Comparison of ENCODE assay signal across 9 mouse cellular contexts in genomic region chr1:134360656-134361055, GRCm38 (mm10). TPM values are rescaled to one million over a fixed set of nuclear protein-coding genes. Genes with fewer than 3 reads are reported as not detected.
A peak's percentile ranks its signal among the peaks of the same experiment; 100 is the strongest.
DNase-seq lines count a peak whose midpoint lies in the region; ATAC-seq lines count a peak whose summit lies in the region.
"Had no signal": no experiment of that assay in that cellular context is flagged by ENCODE, and none has a peak within 500 bp of the region (broad histone marks: within the 10 kb centered on the region; RNA-seq: fewer than 3 reads in every experiment).

No protein-coding gene starts in this region.

- WGBS in heart, embryonic 12.5 days: 73% methylated on average over 7 of the region's 7 CpGs
- WGBS in hindbrain, embryonic 12.5 days: 83% methylated on average over 7 of the region's 7 CpGs
- WGBS in midbrain, embryonic 14.5 days: 89% methylated on average over 7 of the region's 7 CpGs

- H3K27ac ChIP-seq in heart, embryonic 12.5 days (ENCODE audit: poor library complexity, severe bottlenecking): no peak overlapping the region
- no peak overlapping the region for H3K27ac ChIP-seq in hindbrain, embryonic 12.5 days
- H3K27ac ChIP-seq in midbrain, embryonic 14.5 days (replicated peaks; ENCODE audit: low read depth, low read length): no peak overlapping the region

- H3K4me3 ChIP-seq in heart, embryonic 12.5 days: peak overlapping the region; percentile 73
- peak overlapping the region; percentile 84 for H3K4me3 ChIP-seq in hindbrain, embryonic 12.5 days
- peak overlapping the region; percentile 93 for H3K4me3 ChIP-seq in midbrain, embryonic 14.5 days (replicated peaks; ENCODE audit: low read depth, low read length)

- H3K9me3 ChIP-seq in heart, embryonic 12.5 days (replicated peaks): no peaks in the 10 kb centered on the region
- H3K9me3 ChIP-seq in hindbrain, embryonic 12.5 days (replicated peaks): no peaks in the 10 kb centered on the region
- H3K9me3 ChIP-seq in midbrain, embryonic 14.5 days (ENCODE audit: control insufficient read depth, low read length): no peaks in the 10 kb centered on the region

- no peak for DNase-seq in heart, adult 8-10 months (ENCODE audit: low spot score)
- DNase-seq in MEL-GATA-1-ER (ENCODE audit: extremely low read depth, low read depth): peak; percentile 16
- DNase-seq in midbrain, embryonic 14.5 days: no peak
- DNase-seq in left cerebral cortex, adult 8-10 months (ENCODE audit: low spot score in 2 of 2): no peak
- no peak for DNase-seq in urinary bladder, postnatal 14 days (ENCODE audit: low spot score)
- DNase-seq: gastrocnemius, postnatal 36 days had no signal

- peak overlapping the region; percentile 83; the same call in 1 of the 2 replicates for H3K9ac ChIP-seq in heart, embryonic 12.5 days
- peak overlapping the region; percentile 93; the same call in 1 of the 2 replicates for H3K9ac ChIP-seq in hindbrain, embryonic 12.5 days
- H3K9ac ChIP-seq in midbrain, embryonic 14.5 days (replicated peaks; ENCODE audit: low read length): no peak overlapping the region

- H3K36me3 ChIP-seq in heart, embryonic 12.5 days: peaks cover 38% of the 10 kb centered on the region
- H3K36me3 ChIP-seq in hindbrain, embryonic 12.5 days: peaks cover 25% of the 10 kb centered on the region
- H3K36me3 ChIP-seq in midbrain, embryonic 14.5 days (ENCODE audit: control insufficient read depth, insufficient read depth, low read length): peaks cover 31% of the 10 kb centered on the region

- no peaks in the 10 kb centered on the region for H3K27me3 ChIP-seq in heart, embryonic 12.5 days (replicated peaks)
- H3K27me3 ChIP-seq in hindbrain, embryonic 12.5 days: 0 out of 2 replicates have a peak, but pooled peaks cover 3% of the 10 kb centered on the region
- H3K27me3 ChIP-seq in midbrain, embryonic 14.5 days (ENCODE audit: control insufficient read depth, insufficient read depth, low read length): no peaks in the 10 kb centered on the region

- H3K4me2 ChIP-seq in heart, embryonic 12.5 days: peak overlapping the region; percentile 76
- peak overlapping the region; percentile 75 for H3K4me2 ChIP-seq in hindbrain, embryonic 12.5 days (replicated peaks)
- H3K4me2 ChIP-seq in midbrain, embryonic 14.5 days (ENCODE audit: low read length): peak overlapping the region; percentile 73

- H3K4me1 ChIP-seq in heart, embryonic 12.5 days (replicated peaks): peaks cover 14% of the 10 kb centered on the region
- H3K4me1 ChIP-seq in hindbrain, embryonic 12.5 days: peaks cover 11% of the 10 kb centered on the region
- H3K4me1 ChIP-seq in midbrain, embryonic 14.5 days (ENCODE audit: control insufficient read depth, insufficient read depth, low read length): peaks cover 11% of the 10 kb centered on the region

- ATAC-seq in heart, embryonic 12.5 days (ENCODE audit: insufficient number of reproducible peaks, low FRiP score): no peak
- no peak for ATAC-seq in hindbrain, embryonic 12.5 days (ENCODE audit: low FRiP score)
- no peak for ATAC-seq in midbrain, embryonic 14.5 days (ENCODE audit: low FRiP score, low TSS enrichment)
- ATAC-seq in inflammation-experienced regulatory T-cells, adult 6 months: no peak

RNA-seq across cellular contexts. Expression of gene Tmem183a, which starts 1.1 kb away (rescaled TPM):
- polyA plus RNA-seq in heart, embryonic 12.5 days (2016; fragmentation: Nextera tagmentation; extraction: Ambion mirVana): 67.6 and 73.8 TPM in 2 replicates
- total RNA-seq in heart, adult 8-10 months (2022): 10 to 100 TPM; 11.4 to 20.0 (median 13.8) TPM
- 109 and 123 TPM in 2 replicates for polyA plus RNA-seq in hindbrain, embryonic 12.5 days (2016; fragmentation: Nextera tagmentation; extraction: Ambion mirVana)
- polyA plus RNA-seq in midbrain, embryonic 14.5 days (2014; fragmentation: Nextera tagmentation; extraction: Ambion mirVana): 121 and 151 TPM in 2 replicates
- polyA plus RNA-seq in inflammation-experienced regulatory T-cells, adult 6 months (2017; shearing (Covaris generic)): 10 to 100 TPM; 25.8 to 26.9 (median 26.6) TPM
- 10 to 100 TPM; 50.0 to 66.6 (median 59.1) TPM for total RNA-seq in left cerebral cortex, adult 8-10 months (2022)

RNA-seq across cellular contexts. Expression of gene 4933406M09Rik, which starts 25.1 kb away (rescaled TPM):
- not detected in 2 replicates for polyA plus RNA-seq in heart, embryonic 12.5 days (2016; fragmentation: Nextera tagmentation; extraction: Ambion mirVana)
- total RNA-seq in heart, adult 8-10 months (2022): not detected
- polyA plus RNA-seq in hindbrain, embryonic 12.5 days (2016; fragmentation: Nextera tagmentation; extraction: Ambion mirVana): not detected in 2 replicates
- polyA plus RNA-seq in midbrain, embryonic 14.5 days (2014; fragmentation: Nextera tagmentation; extraction: Ambion mirVana): not detected in 2 replicates
- not detected for polyA plus RNA-seq in inflammation-experienced regulatory T-cells, adult 6 months (2017; shearing (Covaris generic))
- not detected for total RNA-seq in left cerebral cortex, adult 8-10 months (2022)
- total RNA-seq: gastrocnemius, postnatal 36 days had no signal

RNA-seq across cellular contexts. Expression of gene Ppfia4, which starts 27.9 kb away (rescaled TPM):
- polyA plus RNA-seq in heart, embryonic 12.5 days (2016; fragmentation: Nextera tagmentation; extraction: Ambion mirVana): 17.1 and 17.3 TPM in 2 replicates
- 1 to 10 TPM in 1 of 4 experiments, under 1 TPM in 3; 0.63 to 1.1 (median 0.95) TPM for total RNA-seq in heart, adult 8-10 months (2022)
- 6.3 and 7.8 TPM in 2 replicates for polyA plus RNA-seq in hindbrain, embryonic 12.5 days (2016; fragmentation: Nextera tagmentation; extraction: Ambion mirVana)
- 11.5 and 14.4 TPM in 2 replicates for polyA plus RNA-seq in midbrain, embryonic 14.5 days (2014; fragmentation: Nextera tagmentation; extraction: Ambion mirVana)
- 1 to 10 TPM in 1 of 3 experiments, under 1 TPM in 1, not detected in 1; 0.24 to 1.4 TPM for polyA plus RNA-seq in inflammation-experienced regulatory T-cells, adult 6 months (2017; shearing (Covaris generic))
- 10 to 100 TPM; 51.1 to 57.9 (median 55.8) TPM for total RNA-seq in left cerebral cortex, adult 8-10 months (2022)

RNA-seq across cellular contexts. Expression of gene Cyb5r1, which starts 44.7 kb away (rescaled TPM):
- 37.6 and 38.8 TPM in 2 replicates for polyA plus RNA-seq in heart, embryonic 12.5 days (2016; fragmentation: Nextera tagmentation; extraction: Ambion mirVana)
- 10 to 100 TPM; 23.4 to 28.6 (median 26.9) TPM for total RNA-seq in heart, adult 8-10 months (2022)
- polyA plus RNA-seq in hindbrain, embryonic 12.5 days (2016; fragmentation: Nextera tagmentation; extraction: Ambion mirVana): 24.1 and 25.9 TPM in 2 replicates
- polyA plus RNA-seq in midbrain, embryonic 14.5 days (2014; fragmentation: Nextera tagmentation; extraction: Ambion mirVana): 9.0 and 9.2 TPM in 2 replicates
- 10 to 100 TPM; 15.3 to 29.6 (median 23.0) TPM for polyA plus RNA-seq in inflammation-experienced regulatory T-cells, adult 6 months (2017; shearing (Covaris generic))
- 10 to 100 TPM; 22.7 to 30.1 (median 25.8) TPM for total RNA-seq in left cerebral cortex, adult 8-10 months (2022)

RNA-seq across cellular contexts. Expression of gene Adipor1, which starts 54.5 kb away (rescaled TPM):
- polyA plus RNA-seq in heart, embryonic 12.5 days (2016; fragmentation: Nextera tagmentation; extraction: Ambion mirVana): 126 and 134 TPM in 2 replicates
- 100 to 1,000 TPM; 123 to 133 (median 130) TPM for total RNA-seq in heart, adult 8-10 months (2022)
- 73.5 and 78.1 TPM in 2 replicates for polyA plus RNA-seq in hindbrain, embryonic 12.5 days (2016; fragmentation: Nextera tagmentation; extraction: Ambion mirVana)
- polyA plus RNA-seq in midbrain, embryonic 14.5 days (2014; fragmentation: Nextera tagmentation; extraction: Ambion mirVana): 70.5 and 73.5 TPM in 2 replicates
- 10 to 100 TPM; 25.7 to 45.5 (median 33.0) TPM for polyA plus RNA-seq in inflammation-experienced regulatory T-cells, adult 6 months (2017; shearing (Covaris generic))
- 10 to 100 TPM; 55.4 to 62.1 (median 57.5) TPM for total RNA-seq in left cerebral cortex, adult 8-10 months (2022)
